Mouse (Mus musculus) liver, postnatal 0 days (tissue): ENCODE measurements around the gene Macc1.

ENCODE experiments used
- CTCF ChIP-seq: sonication (generic); IDR thresholded peaks from 2 replicates; pipeline ENCODE4 v1.5.1; 2016; ENCODE audit warnings: antibody characterized with exemption, low read depth
- EP300 ChIP-seq: IDR thresholded peaks from 2 replicates; pipeline ENCODE4 v1.6.1; 2016; ENCODE audit warnings: antibody characterized with exemption, low read depth, mild to moderate bottlenecking

DNA sequence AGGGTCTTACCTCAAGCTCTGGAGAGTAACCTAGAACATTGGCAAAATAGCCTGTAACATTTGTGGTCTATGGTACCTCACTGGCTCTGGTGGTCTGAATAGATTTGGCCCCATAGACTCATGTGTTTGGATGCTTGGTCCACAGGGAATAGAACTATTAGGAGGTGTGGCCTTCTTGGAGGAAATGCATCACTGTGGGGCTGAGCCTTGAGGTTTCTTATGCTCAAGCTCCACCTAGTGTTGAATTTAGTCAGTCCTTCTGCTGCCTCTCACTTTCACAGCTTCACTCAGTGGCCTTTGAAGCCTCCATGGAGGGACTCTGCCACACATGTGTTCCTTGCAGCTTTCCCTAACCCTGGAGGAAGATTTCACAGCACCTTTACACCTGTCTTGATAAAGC lies 156.2 kb downstream of the Macc1 start:
- TF ChIP-seq CTCF (peak; percentile 38), EP300 (no peak)
